Mouse (Mus musculus): ENCODE results near the gene Tas2r126.
"Not testable (repeated sequence)": the region's sequence is repeated elsewhere in the genome, so short reads cannot be mapped to it uniquely, and the experiment has no call there.

The Tas2r126 gene

DNA sequence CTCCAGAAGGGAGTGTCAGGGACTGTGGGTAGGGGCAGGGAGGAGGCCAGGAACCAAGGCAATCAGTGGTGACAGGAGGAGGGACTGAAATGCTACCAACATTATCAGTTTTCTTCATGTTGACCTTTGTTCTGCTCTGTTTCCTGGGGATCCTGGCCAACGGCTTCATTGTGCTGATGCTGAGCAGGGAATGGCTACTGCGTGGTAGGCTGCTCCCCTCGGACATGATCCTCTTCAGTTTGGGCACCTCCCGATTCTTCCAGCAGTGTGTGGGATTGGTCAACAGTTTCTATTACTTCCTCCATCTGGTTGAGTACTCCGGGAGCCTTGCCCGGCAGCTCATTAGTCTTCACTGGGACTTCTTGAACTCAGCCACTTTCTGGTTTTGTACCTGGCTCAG, at the start of gene Tas2r126:
Gene Tas2r126, plus strand, starts transcription at position 90 of the 400 bp plus-strand sequence.
- in situ Hi-C loops (cut with MboI, MseI) = no loop called here

DNA sequence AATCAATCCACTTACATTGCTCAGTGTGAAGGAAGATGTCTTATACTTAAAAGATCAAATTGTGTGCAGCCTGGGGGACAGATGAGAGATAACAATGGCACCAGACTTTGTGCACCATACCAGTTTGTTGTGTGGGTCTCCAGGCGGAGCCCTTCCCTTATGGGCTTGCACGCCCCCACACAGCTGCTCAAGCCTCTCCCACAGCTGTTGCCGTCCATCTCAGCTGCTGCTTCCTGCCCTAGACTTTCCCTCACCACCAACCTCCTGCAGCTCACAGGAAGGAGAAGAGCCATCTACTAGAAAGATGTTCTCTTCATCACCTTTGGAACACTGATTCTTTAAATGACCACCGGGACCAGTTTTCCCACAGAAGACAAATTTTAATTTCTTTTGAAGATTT, 48.7 kb upstream of the Tas2r126 start:
- in situ Hi-C loops (cut with MboI, MseI) = no loop called here

DNA sequence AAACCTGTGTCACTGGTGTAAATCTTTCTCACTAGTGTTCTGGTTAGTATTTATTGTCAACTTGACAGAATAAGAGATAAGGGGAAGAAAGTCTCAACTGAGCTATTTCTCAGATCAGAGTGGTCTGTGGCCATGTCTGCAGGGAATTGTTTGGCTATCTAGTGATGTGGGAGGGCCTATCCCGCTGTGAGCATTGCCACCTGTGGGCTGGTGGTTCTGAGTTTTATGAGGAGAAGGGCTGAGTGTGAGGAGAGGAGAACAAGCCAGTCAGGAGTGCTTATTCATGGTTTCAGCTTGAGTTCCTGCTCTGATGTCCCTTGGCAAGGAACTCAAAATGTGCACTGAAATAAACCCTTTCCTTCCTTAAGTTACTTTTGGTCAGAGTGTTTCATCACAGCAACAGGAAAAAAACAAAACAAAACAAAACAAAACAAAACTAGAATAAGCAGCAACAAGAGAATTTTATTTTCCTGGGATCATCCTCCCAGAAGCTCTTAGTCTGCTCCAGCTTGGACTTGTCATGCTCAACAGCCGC, 42.5 kb upstream of the Tas2r126 start:
- in situ Hi-C loops (cut with MboI, MseI) = no loop called here

DNA sequence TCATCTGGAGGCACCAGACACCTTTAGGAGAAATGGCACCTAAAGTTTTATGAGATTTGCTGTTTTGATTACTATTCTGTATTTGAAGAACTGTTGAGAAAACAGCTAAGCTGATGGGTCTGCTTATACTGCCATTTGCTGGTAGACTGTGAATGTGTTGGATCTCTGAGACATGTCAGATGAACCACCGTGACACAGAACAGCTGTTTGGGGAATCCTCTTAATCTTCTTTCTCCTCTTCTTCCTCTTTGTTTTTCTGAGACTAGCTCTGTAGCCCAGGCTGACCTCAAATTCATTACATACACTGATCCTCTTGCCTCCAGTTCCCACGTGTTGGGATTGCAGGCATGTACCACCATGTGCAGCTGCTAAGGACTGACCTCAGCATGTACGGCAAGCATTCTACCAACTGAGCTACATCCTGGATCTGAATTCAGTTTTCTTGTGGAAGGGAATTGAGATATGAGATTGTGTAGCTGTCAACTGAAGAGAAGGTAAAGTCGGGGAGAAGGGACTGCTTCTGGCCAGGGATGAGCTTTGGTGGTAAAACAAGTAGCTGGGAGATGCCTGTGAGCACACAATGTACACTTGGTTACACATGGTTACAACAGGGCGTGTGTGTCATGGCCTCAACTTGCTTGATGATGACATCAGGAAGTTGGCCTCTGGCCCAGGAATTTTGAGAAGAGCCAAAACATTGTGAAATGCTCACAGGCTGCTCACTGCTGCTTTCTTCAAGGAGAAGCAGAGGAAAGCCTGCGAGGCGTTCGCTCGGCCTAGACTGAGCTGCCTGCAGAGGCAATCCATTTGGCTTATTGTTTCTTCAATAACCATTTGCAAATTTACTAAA, 38.1 kb upstream of the Tas2r126 start:
- in situ Hi-C loops (cut with MboI, MseI) = no loop called here

DNA sequence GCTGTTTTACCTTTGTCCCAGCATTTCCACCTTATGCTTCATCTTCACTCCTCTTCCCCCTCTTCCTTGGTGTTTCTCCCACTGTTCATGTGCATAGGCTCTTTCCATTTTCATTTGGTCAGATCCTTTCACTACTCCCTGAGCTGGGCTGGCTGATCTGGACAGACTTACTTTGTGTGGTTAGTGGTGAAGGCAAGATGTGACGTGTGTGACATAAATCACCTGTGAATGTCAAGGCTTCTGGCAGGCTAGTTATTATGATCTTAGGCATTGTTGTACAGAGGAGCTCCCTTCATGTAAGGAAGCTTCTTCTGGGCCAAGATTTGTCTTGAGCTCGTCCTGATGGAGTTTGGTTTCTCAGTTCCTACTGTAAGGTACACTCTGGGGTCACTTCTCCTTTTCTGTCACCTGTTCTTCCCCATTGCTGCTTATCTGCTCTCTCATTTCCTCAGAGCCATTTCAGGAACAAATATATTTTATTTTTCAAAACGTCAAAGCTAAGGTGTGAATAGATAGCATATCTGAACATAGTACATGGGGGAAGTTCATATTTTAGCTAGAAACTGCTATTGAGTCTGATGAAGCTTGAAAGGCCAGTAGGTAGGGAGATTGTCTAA, 37.2 kb upstream of the Tas2r126 start:
- in situ Hi-C loops (cut with MboI, MseI) = no loop called here

DNA sequence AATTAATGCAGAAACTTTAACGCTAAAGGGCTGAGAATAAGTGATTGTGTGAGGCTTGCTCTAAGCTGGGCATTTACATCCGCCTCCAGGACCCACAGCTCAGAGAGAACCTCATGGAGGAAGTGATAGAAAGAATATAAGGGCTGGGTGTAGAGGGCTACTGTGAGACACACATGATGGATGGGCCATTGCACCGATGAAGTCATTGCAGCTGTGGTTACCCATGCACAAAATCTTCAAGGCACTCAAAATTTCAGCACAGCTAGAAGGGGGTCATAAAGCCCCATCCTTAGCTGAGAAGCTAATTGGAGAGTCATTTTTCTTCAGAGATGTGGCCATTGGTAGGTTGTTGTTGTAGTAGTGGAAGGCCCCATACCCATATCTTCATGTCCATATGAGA, 36.0 kb upstream of the Tas2r126 start:
- in situ Hi-C loops (cut with MboI, MseI) = no loop called here

DNA sequence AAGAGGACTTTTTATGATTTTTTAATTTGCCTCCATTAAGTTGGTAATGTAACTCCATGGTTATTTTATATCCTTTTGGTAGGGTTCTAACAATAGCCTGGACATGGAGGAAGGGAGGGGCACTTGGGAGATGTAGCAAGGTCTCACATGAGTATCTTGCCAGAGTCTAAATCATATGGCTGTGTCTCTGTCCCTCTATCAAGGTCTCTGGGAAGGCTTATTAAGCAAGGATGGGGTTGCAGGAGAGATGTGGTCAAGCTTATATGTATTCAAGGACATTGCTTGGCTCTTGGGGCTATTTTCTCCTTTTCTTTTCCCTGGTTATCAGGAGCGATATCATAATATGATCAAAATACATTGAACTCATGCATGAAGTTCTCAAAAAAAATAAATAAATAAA, 35.3 kb upstream of the Tas2r126 start:
- in situ Hi-C loops (cut with MboI, MseI) = no loop called here

DNA sequence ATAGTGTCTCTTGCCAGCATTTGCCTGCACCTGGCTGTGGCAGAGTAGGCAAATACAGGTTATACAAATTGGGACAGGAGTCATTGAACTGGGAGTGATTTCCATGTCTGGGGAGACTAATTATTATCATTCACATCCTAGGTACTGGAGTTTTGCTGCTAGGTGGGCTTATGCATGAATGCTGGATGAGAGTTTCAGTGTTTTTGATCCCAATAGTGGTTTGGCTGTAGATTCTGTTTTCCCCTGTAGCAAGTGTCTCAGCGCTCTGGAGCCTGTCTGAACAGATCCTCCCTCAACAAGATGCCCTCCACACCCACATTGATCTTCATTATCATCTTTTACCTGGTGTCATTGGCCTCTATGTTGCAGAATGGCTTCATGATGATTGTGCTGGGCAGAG, 34.4 kb upstream of the Tas2r126 start, which contains the start of gene Tas2r143:
Gene Tas2r143, plus strand, starts transcription at position 301 of the 400 bp plus-strand sequence.
- in situ Hi-C loops (cut with MboI, MseI) = no loop called here

DNA sequence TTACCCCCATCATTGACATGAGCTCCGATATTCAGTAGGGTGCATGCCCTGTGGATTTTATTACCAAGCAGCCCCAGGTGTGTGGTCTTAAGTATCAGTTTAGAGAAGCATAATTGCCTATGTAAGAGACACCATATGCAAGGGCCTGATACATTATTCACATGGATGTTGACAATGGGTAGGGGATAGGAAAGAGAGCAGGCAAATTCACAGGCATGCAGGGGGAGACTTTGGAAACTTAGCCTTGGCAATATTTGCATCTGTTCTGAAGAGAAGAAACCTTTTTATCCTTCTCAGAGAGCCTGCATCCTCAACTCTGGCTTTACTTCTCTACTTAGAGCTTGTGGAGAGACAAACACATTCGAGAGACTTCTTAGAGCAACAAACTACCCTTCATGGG, 29.2 kb upstream of the Tas2r126 start, which contains the start of gene Tas2r135:
Gene Tas2r135, plus strand, starts transcription at position 301 of the 400 bp plus-strand sequence.
- in situ Hi-C loops (cut with MboI, MseI) = no loop called here

DNA sequence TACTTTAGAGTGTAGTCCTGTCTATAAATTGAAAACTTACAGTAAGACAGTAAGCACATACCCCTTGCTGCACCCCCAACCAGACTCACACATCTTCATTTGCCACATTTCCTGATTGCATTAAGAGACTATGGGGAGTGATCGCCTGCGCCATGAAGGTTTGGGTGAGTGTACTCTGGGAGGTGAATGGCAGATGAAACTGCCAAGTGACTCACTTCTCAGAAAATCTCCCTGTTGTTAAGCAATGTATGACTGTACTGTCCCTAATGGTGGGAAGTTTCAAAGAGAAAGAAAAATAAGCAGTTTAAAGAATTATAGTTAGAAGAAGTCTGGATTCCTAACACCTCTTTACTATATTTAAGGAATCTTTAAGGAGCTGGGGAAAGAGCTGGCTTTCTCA, 14.9 kb upstream of the Tas2r126 start:
- in situ Hi-C loops (cut with MboI, MseI) = no loop called here

DNA sequence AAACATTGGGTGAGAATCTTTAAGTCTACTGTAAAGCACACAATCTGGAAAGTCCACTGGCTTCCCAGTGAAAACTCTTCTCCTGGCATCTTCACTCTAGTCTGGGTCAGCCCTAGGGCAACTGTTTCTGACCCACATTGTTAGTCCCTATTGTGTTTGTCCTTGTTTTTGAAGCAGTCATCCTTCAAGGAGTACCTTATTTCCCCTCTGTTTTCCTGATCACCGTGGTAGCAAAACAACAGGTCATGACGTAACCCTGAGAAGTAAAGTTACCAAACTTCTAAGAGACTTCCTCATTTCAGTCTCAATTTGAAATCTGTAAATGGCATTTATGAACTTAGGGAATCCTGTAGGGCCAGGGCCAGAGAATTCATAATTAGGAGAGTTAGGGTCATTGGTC, 12.9 kb upstream of the Tas2r126 start:
- in situ Hi-C loops (cut with MboI, MseI) = no loop called here

DNA sequence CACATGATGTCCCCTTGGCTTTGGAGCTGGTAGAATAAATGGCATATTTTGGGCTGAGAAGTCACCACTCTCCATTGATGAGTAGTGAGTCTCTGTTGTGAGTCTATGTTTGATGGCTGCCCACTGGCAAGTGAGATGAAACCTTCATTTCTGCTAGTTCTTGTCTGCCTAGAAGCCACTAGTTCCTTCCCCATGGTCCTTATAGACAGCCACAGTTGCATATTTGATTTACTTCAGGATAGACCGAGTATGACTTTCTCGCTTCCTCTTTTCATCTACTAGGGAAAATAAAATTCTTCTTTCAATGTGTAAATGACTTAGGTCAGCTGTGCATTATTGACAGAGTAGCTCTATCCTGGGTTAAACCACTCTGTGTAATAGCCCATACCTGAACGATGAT, 9.9 kb upstream of the Tas2r126 start:
- in situ Hi-C loops (cut with MboI, MseI) = no loop called here

DNA sequence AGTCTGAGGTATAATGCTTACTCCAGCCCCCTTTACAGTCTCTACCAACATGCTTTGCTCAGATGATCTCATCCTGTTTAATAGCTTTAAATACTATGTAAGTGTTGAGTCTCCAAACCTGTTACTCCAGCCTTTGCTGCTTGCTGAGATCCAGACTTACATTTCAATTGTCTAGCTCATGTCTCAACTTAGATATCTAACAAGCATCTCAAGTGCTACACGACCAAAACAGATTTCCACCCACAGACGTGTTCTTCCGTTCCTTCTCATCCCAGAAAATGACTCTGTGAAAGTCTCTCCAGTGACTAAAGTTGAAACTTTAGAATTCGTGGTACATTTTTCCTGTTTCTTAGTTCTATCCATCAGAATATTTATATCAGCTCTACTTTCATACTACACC, 8.0 kb upstream of the Tas2r126 start:
- in situ Hi-C loops (cut with MboI, MseI) = no loop called here

DNA sequence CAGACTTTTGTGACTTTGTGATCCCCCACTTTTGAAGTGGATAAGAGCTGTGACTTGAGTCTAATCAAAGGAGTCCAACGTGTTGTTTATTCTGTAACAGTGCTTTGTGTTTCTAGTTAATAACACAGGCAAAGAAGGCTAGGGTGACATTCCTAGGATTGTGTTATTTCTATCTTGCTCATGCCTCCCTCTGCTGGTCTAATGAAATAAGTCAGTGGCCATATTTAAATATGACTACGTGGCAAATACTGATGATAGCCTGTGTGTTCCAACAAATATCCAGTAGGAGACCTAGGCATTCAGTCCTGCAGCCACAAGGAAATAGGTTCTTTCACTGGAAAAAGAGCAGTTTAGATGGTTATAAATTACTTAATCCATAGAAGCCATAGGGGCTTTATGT, 781 bp upstream of the Tas2r126 start:
- in situ Hi-C loops (cut with MboI, MseI) = no loop called here

DNA sequence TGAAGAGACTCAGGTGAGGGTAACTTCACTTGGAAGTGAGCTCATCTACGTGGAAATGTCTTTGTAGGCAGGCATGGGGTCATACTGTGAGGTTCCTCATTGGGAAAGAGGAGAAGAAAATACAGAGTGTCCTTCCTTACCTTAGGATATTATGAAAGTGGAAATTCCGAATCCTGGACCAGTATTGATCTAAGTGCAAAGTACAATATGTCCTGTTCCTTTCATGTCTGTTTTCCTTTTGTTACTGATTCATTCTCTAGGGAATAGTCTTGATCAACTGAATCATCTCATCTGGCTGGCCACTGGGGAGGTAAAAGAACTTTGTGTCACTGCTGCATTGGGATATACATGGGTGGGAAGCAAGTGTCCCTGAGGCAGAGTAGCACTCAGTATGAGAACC, 1.2 kb downstream of the Tas2r126 start:
- in situ Hi-C loops (cut with MboI, MseI) = no loop called here

DNA sequence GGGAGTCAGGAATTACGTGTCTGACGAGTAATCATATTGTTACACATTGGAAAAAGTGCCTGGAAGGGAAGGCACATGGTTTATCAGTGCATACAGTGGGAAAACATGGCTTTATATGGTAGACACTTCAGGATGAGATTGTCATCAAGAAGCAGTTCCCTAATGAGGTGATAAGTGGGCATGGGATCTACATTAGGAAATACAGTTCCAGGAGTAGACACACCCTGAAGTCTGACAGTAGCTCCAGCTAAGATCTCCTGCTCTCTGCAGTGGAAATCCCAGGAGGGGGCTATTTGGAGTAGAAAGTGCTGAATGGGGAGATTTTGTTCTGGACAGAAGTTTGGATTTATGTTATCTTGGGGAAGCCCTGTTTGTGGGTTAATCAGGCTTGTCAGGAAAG, 7.1 kb downstream of the Tas2r126 start:
- in situ Hi-C loops (cut with MboI, MseI) = no loop called here

DNA sequence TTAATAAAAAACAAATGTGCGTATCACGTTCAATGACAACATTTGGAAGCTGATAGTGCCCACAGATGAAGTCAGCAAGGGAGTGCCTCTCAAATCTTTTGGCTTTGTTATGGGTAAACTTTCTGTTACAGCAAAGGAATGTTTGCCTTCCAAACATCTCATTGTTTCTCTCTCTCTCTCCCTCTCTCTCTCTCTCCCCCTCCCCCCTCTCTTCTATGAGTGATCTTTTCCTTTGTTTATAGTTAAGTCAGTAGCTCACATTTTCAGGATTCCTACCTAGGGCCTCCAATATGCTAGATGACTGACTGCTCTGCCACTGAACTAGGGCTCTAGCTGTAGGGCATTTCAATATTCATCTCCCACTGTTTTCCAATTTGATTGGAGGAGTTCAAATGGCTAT, 10.2 kb downstream of the Tas2r126 start:
- in situ Hi-C loops (cut with MboI, MseI) = no loop called here

DNA sequence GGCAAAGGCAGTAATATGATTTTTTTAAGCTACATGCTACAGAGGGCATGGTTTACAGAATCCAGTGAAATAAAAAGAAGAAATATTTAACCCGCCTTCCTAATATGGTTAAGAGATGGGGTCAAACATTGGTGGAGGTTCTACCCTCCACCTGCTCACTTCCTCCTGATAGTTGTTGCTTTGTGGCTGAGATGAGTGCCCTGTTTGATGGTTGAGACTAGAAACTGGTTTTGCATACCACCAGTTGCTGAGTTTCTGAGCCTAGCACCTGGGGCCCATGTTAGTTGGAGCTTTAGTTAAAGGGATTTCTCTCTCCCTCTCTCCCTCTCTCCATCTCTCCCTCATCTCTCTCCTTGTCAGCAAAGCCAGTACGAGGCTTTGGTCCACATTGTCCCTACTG, 13.0 kb downstream of the Tas2r126 start:
- in situ Hi-C loops (cut with MboI, MseI) = no loop called here

DNA sequence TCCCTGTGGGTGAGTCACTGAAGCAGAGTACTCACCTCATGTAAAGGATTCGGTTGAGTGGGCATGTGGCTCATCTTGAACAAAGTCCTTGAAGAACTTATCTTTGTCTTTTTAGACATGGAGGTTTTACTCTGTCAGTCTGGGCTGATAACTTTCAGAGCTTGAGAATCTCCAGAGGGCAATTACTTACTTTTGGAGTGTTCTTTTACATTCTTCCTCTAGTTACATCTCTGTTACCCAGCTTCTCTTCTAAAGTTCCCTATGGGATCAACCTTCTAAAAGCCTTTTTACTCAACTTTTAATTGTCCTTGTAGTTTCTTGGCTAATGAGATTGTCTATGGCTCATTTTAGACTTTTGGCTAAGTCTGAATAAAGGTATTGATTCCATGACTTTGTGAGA, 30.8 kb downstream of the Tas2r126 start, which contains the start of gene Olfr458:
Gene Olfr458, minus strand, starts transcription at position 101 of the 400 bp plus-strand sequence.
- in situ Hi-C loops (cut with MboI, MseI) = no loop called here

DNA sequence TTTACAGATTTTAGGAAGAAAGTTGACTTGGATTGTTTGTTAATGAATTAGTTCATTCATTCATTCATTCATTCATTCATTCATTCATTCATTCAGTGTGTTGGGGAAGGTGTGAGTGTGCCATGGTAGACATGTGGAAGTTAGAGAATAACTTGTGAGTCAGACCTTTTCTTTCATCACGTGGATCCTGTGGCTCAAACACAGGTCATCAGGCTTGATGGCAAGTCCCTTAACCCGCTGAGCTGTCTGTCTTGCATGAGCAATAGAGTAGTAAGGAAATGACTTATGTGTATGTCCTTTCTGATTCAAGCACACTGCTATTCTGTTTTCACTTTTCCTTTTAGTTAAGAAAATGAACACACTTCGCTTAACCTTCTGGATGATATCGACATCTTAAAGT, 36.2 kb downstream of the Tas2r126 start:
- in situ Hi-C loops (cut with MboI, MseI) = no loop called here

DNA sequence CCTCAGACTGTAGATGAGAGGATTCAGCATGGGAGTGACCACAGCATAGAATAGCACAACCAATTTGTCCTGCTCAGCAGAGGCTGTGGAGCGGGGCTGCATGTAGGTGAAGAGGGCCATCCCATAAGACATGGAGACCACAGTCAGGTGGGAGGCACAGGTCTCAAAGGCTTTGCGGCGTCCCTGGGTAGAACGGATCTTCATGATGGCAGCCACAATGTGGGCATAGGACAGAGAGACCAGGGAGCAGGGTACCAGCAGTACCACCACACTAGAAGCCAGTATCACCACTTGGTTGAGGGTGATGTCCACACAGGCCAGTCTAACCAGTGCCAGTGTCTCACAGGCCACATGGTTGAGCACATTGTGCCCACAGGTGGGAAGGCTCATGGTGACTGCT, 37.0 kb downstream of the Tas2r126 start:
- in situ Hi-C loops (cut with MboI, MseI) = not testable (repeated sequence)

DNA sequence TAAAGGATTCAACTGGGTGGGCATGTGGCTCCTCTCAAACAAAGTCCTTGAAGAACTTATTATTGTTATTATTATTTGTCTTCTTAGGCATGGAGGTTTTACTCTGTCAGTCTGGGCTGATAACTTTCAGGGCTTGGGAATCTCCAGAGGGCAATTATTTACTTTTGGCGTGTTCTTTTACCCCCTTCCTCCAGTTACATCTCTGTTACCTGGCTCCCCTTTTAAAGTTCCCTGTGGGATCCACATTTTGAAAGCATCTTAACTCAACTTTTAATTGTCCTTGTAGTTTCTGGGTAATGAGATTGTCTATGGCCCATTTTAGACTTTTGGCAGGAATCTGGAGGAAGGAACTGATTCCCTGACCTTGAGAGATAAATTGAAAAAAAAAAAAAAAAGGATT, 41.9 kb downstream of the Tas2r126 start, which contains the start of gene Olfr457:
Gene Olfr457, minus strand, starts transcription at position 101 of the 400 bp plus-strand sequence.
- in situ Hi-C loops (cut with MboI, MseI) = no loop called here

DNA sequence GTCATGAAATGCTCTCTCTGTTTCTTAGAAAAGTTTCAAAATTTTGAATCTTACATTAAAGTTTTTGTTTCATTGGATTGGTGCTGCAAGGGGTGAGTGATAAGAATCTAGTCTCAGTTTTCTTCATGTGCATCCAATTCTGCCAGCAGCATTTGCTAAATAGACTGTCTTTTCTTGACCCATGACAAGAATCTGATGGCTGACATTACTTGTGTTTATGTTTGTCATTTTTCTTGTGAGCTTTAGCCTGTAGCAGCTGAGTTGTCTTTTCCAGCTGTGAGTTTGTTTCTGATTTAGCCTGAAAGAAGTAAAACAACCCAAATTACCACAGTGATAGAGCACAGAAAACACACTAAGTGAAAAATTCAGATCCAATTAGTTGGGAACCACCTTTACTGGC, 50.3 kb downstream of the Tas2r126 start:
- in situ Hi-C loops (cut with MboI, MseI) = no loop called here

Data from regulatory T cell (primary cell).